Mouse (Mus musculus) heart, embryonic 12.5 days (tissue): ENCODE data around the gene Oprm1. TPM values are rescaled to one million over a fixed set of nuclear protein-coding genes. Genes with fewer than 3 reads are reported as not detected.

ENCODE experiments used
- ATAC-seq: fragments of 200-750 bp; cut with Nextera tagmentation; 2 replicates; pipeline ENCODE4 v1.8.0; 2017; ENCODE audit warnings: moderate TSS enrichment, moderate library complexity; ENCODE audit not compliant: insufficient number of reproducible peaks, low FRiP score
- H3K27ac ChIP-seq: fragments of 300-500 bp; sonication (generic); 2 replicates; pipeline ENCODE4 v1.5.1; 2016; ENCODE audit warnings: mild to moderate bottlenecking, moderate library complexity; ENCODE audit not compliant: poor library complexity, severe bottlenecking
- H3K27me3 ChIP-seq: fragments of 300-500 bp; sonication (generic); replicated peaks from 2 replicates; pipeline ENCODE4 v1.6.1; 2016; ENCODE audit warnings: mild to moderate bottlenecking, moderate library complexity
- H3K36me3 ChIP-seq: fragments of 300-500 bp; sonication (generic); 2 replicates; pipeline ENCODE4 v1.6.1; 2016; ENCODE audit warnings: mild to moderate bottlenecking, moderate library complexity
- H3K4me1 ChIP-seq: fragments of 300-500 bp; sonication (generic); replicated peaks from 2 replicates; pipeline ENCODE4 v1.6.1; 2016; ENCODE audit warnings: mild to moderate bottlenecking
- H3K4me2 ChIP-seq: fragments of 300-500 bp; sonication (generic); 2 replicates; pipeline ENCODE4 v1.6.1; 2016; ENCODE audit warnings: mild to moderate bottlenecking, moderate library complexity
- H3K4me3 ChIP-seq: fragments of 300-500 bp; sonication (generic); 2 replicates; pipeline ENCODE4 v1.5.1; 2016; ENCODE audit warnings: mild to moderate bottlenecking
- H3K9ac ChIP-seq: fragments of 300-500 bp; sonication (generic); 2 replicates; pipeline ENCODE4 v1.6.1; 2016; ENCODE audit warnings: mild to moderate bottlenecking, moderate library complexity
- H3K9me3 ChIP-seq: fragments of 300-500 bp; sonication (generic); replicated peaks from 2 replicates; pipeline ENCODE4 v1.6.1; 2016; ENCODE audit warnings: mild to moderate bottlenecking, moderate library complexity
- WGBS: fragments of 180-500 bp; shearing (Covaris S2); methylation state at CpG from one replicate; pipeline ENCODE4 v1.1.7; 2016; 5-methylcytosine and 5-hydroxymethylcytosine counted together
- polyA plus RNA-seq: library from polyadenylated mRNA; unstranded; fragments of >200 nt; fragmentation: Nextera tagmentation; extraction: Ambion mirVana; gene quantifications from 2 replicates; pipeline ENCODE4 v1.2.1, GENCODE M21; 2016

Gene Oprm1
- polyA plus RNA-seq, 1 experiment from 2014 or later, result not detected

- H3K27ac ChIP-seq, result no peak overlapping the region
- H3K4me2 ChIP-seq, result no peak overlapping the region
- H3K4me3 ChIP-seq, result no peak overlapping the region
- H3K9me3 ChIP-seq, result 0 out of 2 replicates have a peak, but pooled peaks cover 5% of the 10 kb centered on the region
- 62% methylated on average over 5 of the region's 5 CpGs for WGBS
- H3K36me3 ChIP-seq, result no peaks in the 10 kb centered on the region
- H3K4me1 ChIP-seq, result no peaks in the 10 kb centered on the region
- ATAC-seq, result no peak
- H3K27me3 ChIP-seq, result no peaks in the 10 kb centered on the region
- H3K9ac ChIP-seq, result no peak overlapping the region
Measured at GRCm38 (mm10) chr10:7004980-7005538, 246.8 kb downstream of the Oprm1 start.

GRCm38 (mm10) chr10:7010543-7010942 lies 252.2 kb downstream of the Oprm1 start:
- no peak for ATAC-seq
- no peak overlapping the region for H3K27ac ChIP-seq
- H3K9ac ChIP-seq, result no peak overlapping the region
- H3K36me3 ChIP-seq, result no peaks in the 10 kb centered on the region
- WGBS, result 72% methylated on average over 8 of the region's 8 CpGs
- H3K9me3 ChIP-seq, result 0 out of 2 replicates have a peak, but pooled peaks cover 5% of the 10 kb centered on the region
- no peak overlapping the region for H3K4me2 ChIP-seq
- no peaks in the 10 kb centered on the region for H3K27me3 ChIP-seq
- H3K4me3 ChIP-seq, result no peak overlapping the region
- H3K4me1 ChIP-seq, result no peaks in the 10 kb centered on the region

DNA sequence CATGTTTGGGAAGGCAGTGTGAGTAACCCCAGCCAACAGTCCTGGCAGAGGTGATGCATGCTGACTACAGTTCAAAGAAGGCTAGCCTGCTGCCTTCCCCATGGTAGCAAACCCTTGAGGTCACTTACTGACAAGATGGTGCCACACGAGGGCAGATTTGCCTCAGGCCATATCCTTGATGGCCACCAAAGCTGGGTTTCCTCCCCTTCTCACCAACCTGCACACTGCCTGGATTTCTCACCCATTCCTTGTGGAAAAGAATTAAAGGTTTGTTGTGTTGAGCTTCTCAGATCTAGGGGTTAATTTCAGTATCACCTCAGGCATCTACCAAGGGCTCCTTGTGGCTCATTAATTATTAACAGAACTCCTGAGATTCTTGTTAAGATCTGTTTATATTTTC lies 256.9 kb downstream of the Oprm1 start:
- no peak overlapping the region for H3K9ac ChIP-seq
- H3K4me1 ChIP-seq, result no peaks in the 10 kb centered on the region
- H3K4me2 ChIP-seq, result no peak overlapping the region
- ATAC-seq, result no peak
- H3K4me3 ChIP-seq, result no peak overlapping the region
- H3K9me3 ChIP-seq, result no peaks in the 10 kb centered on the region
- H3K36me3 ChIP-seq, result no peaks in the 10 kb centered on the region
- no peaks in the 10 kb centered on the region for H3K27me3 ChIP-seq
- no peak overlapping the region for H3K27ac ChIP-seq
- 45% methylated on average over 1 of the region's 1 CpGs for WGBS

GRCm38 (mm10) chr10:7019781-7020386 lies 261.6 kb downstream of the Oprm1 start:
- no peak overlapping the region for H3K4me2 ChIP-seq

DNA sequence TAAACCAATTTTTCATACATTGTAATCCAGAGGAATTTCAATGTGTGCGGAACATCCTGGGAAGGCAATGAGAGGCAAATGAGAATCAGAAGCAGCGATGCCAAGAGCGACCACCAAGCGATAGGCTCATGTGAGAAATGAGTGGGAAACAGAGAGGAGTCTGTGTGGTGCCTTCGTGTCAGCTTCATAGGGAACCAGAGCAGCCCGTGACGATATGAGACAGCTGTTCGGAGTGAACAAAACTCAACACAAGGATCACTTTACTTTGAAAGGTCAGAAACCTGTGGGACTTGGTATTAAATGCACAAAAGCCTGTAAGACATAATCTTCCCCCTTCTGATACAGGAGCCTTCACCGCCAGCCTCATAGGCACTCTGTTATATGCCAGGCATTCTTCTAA lies 262.2 kb downstream of the Oprm1 start:
- no peak overlapping the region for H3K4me3 ChIP-seq
- H3K27ac ChIP-seq, result no peak overlapping the region
- WGBS, result 76% methylated on average over 9 of the region's 9 CpGs
- H3K27me3 ChIP-seq, result no peaks in the 10 kb centered on the region
- no peaks in the 10 kb centered on the region for H3K36me3 ChIP-seq
- H3K4me2 ChIP-seq, result no peak overlapping the region
- H3K9ac ChIP-seq, result no peak overlapping the region
- H3K9me3 ChIP-seq, result peaks cover 7% of the 10 kb centered on the region; the same call in 1 of the 2 replicates
- no peak for ATAC-seq
- H3K4me1 ChIP-seq, result no peaks in the 10 kb centered on the region

More at GRCm38 (mm10) chr10:7019781-7020386, 261.6 kb downstream of the Oprm1 start:
- ATAC-seq, result no peak
- Histone ChIP-seq H3K27me3 (no peaks in the 10 kb centered on the region), H3K9ac (no peak overlapping the region), H3K4me3 (no peak overlapping the region), H3K36me3 (no peaks in the 10 kb centered on the region), H3K9me3 (peaks cover 7% of the 10 kb centered on the region; the same call in 1 of the 2 replicates), H3K4me1 (no peaks in the 10 kb centered on the region), H3K27ac (no peak overlapping the region)
- WGBS, result 76% methylated on average over 7 of the region's 7 CpGs

DNA sequence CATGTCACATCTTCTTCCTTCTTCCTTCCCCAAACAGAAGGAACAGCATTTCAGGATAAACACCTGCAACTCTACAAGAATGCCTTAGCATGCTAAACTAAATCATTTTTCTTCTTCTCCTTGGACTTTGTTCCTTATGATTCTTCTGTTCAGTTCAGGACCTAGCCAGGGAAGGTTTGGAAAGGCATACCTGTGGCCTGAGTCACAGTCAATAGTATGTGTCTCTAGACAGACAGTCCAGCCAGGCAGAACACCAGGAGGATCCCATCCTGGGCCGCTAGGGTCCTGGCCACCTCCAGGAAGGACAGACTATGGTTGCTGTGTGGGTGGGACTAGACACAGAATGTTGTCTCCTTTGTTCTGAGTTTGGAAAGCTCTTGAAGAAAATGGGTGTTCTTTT lies 266.7 kb downstream of the Oprm1 start:
- no peaks in the 10 kb centered on the region for H3K36me3 ChIP-seq
- no peaks in the 10 kb centered on the region for H3K4me1 ChIP-seq
- no peak overlapping the region for H3K9ac ChIP-seq
- H3K4me3 ChIP-seq, result no peak overlapping the region
- 58% methylated on average over 1 of the region's 1 CpGs for WGBS
- H3K27me3 ChIP-seq, result no peaks in the 10 kb centered on the region
- no peak for ATAC-seq
- no peak overlapping the region for H3K4me2 ChIP-seq
- H3K9me3 ChIP-seq, result peaks cover 7% of the 10 kb centered on the region; the same call in 1 of the 2 replicates
- no peak overlapping the region for H3K27ac ChIP-seq

DNA sequence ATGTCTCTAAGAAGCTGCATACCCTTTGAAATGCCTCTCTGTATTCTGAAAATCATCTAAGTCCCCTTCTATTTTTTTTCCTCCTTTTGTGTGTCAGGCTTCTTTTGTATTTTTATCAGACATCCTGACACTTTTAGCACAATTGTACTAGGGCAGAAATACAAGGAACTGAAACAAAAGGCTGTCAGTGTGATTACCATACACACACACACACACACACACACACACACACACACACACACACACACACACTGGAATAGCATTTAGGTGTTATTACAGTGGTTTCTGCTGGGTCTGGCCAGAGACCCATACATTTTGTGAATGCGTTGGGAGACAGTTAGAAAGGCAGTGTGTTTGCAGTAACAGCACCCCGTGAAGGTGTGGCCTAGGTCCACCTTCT lies 275.2 kb downstream of the Oprm1 start:
- WGBS, result 85% methylated on average over 2 of the region's 2 CpGs

DNA sequence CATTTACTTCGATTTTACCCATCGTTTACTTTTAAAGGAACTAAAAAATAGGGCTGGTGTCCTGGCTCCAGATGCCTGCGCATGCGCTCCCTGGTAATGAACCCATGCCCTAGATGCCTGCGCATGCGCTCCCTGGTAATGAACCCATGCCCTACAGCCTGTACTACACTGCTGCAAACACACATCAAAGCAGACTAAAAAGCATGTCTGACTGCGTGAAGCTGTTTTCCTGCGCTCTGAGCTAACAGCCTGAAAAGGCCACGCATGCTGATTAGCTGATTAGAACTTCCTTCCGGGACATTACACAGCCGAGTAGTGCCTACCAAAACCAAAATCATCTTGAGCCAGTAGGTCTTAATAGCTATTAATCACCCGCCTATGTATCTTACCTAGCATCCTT lies 277.2 kb downstream of the Oprm1 start:
- Histone ChIP-seq H3K9me3 (no peaks in the 10 kb centered on the region), H3K4me1 (0 out of 2 replicates have a peak, but pooled peaks cover 3% of the 10 kb centered on the region), H3K27ac (no peak overlapping the region), H3K27me3 (no peaks in the 10 kb centered on the region), H3K4me3 (no peak overlapping the region), H3K9ac (no peak overlapping the region), H3K4me2 (no peak overlapping the region), H3K36me3 (no peaks in the 10 kb centered on the region)
- no peak for ATAC-seq
- WGBS, result 66% methylated on average over 12 of the region's 12 CpGs

More for the DNA sequence above, 275.2 kb downstream of the Oprm1 start:
- H3K4me3 ChIP-seq, result no peak overlapping the region
- H3K4me1 ChIP-seq, result 0 out of 2 replicates have a peak, but pooled peaks cover 3% of the 10 kb centered on the region
- no peaks in the 10 kb centered on the region for H3K27me3 ChIP-seq
- no peak overlapping the region for H3K4me2 ChIP-seq
- no peak for ATAC-seq
- no peak overlapping the region for H3K9ac ChIP-seq
- no peaks in the 10 kb centered on the region for H3K9me3 ChIP-seq
- no peaks in the 10 kb centered on the region for H3K36me3 ChIP-seq
- H3K27ac ChIP-seq, result no peak overlapping the region

DNA sequence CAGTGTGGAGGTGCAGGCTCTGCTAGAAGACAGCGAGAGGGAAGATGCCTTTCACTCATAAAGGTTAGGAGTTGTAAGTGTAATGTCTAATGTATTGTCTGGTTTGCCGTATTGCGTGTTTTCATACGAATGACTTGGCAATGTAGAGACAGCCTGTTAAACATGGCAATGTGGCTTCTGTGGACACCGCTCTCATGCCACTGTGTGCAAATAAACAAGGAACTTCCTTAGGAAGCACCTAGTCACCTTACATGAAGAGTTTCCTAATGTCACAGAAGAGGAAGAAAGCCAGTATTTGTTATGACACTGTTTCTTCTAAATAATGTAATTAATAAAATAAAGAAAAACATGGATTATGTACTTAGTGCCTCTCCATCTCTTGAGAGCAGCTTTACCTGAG lies 278.9 kb downstream of the Oprm1 start:
- no peaks in the 10 kb centered on the region for H3K36me3 ChIP-seq
- no peak overlapping the region for H3K9ac ChIP-seq
- no peak for ATAC-seq
- H3K9me3 ChIP-seq, result no peaks in the 10 kb centered on the region
- no peak overlapping the region for H3K27ac ChIP-seq
- no peak overlapping the region for H3K4me2 ChIP-seq
- H3K4me1 ChIP-seq, result 0 out of 2 replicates have a peak, but pooled peaks cover 3% of the 10 kb centered on the region
- H3K27me3 ChIP-seq, result no peaks in the 10 kb centered on the region
- WGBS, result 89% methylated on average over 5 of the region's 5 CpGs
- H3K4me3 ChIP-seq, result no peak overlapping the region

GRCm38 (mm10) chr10:7041032-7041431 lies 282.7 kb downstream of the Oprm1 start:
- Histone ChIP-seq H3K27me3 (no peaks in the 10 kb centered on the region), H3K27ac (no peak overlapping the region), H3K9me3 (no peaks in the 10 kb centered on the region), H3K9ac (no peak overlapping the region), H3K4me3 (no peak overlapping the region), H3K4me1 (no peaks in the 10 kb centered on the region), H3K36me3 (no peaks in the 10 kb centered on the region), H3K4me2 (no peak overlapping the region)
- no peak for ATAC-seq

- Histone ChIP-seq H3K27ac (no peak overlapping the region), H3K9ac (no peak overlapping the region), H3K4me2 (no peak overlapping the region), H3K27me3 (no peaks in the 10 kb centered on the region), H3K4me3 (no peak overlapping the region), H3K9me3 (no peaks in the 10 kb centered on the region), H3K4me1 (no peaks in the 10 kb centered on the region), H3K36me3 (no peaks in the 10 kb centered on the region)
- 79% methylated on average over 5 of the region's 5 CpGs for WGBS
- ATAC-seq, result no peak
Measured at GRCm38 (mm10) chr10:7043896-7044295, 285.6 kb downstream of the Oprm1 start.
